Mouse (Mus musculus): Measurements from ENCODE around the gene Slc29a1. TPM values are rescaled to one million over a fixed set of nuclear protein-coding genes. Genes with fewer than 3 reads are reported as not detected.

The Slc29a1 gene
- polyA plus RNA-seq, 1 experiment from 2014 or later, result 46.8 TPM

- Histone ChIP-seq H3K27ac (ENCODE audit: low read depth, low read length) (no peak overlapping the region), H3K9me3 (ENCODE audit: control insufficient read depth, low read length) (0 out of 2 replicates have a peak, but pooled peaks cover 3% of the 10 kb centered on the region), H3K4me2 (no peak overlapping the region), H3K36me3 (ENCODE audit: control insufficient read depth, insufficient read depth, low read length) (no peaks in the 10 kb centered on the region), H3K4me3 (ENCODE audit: low read depth, low read length) (no peak overlapping the region), H3K27me3 (ENCODE audit: control insufficient read depth, insufficient read depth, low read length) (peaks cover 27% of the 10 kb centered on the region), H3K9ac (ENCODE audit: low read length) (no peak overlapping the region), H3K4me1 (ENCODE audit: control insufficient read depth, insufficient read depth, low read length) (peaks cover 14% of the 10 kb centered on the region)
- DNase-seq (ENCODE audit: low spot score, missing footprints) (no peak), ATAC-seq (ENCODE audit: low FRiP score) (no peak)
- 84% methylated on average over 3 of the region's 3 CpGs for WGBS
Measured at GRCm38 (mm10) chr17:45602984-45603383, 3.6 kb upstream of the Slc29a1 start.

DNA sequence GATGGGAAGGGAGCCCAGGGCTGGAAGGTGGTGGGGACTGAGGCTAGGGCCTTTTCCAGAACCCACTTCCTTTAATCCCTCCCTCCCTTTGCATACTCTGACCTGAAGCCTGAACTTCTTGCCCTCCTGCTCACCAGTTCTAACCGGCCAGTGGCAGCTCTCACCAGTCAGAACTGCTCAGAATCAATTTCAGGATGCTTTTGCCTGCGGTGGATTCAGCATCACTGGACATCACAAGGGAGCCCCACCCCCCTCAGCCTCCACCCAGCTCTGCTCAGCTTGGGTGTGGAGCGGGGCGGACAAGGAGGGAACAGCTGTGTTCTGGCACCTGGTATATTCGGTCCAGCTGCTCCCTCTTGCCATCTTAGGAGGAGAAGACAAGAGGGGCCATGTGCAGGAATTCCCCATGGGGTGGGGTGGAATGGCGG lies 2.5 kb upstream of the Slc29a1 start, which contains the start of gene Mymx:
Gene Mymx, minus strand, starts transcription at position 226 of the 428 bp plus-strand sequence.
- peak within 1 kb of the TSS; percentile 27; the same call in 1 of the 2 replicates for H3K9ac ChIP-seq (ENCODE audit: low read length)
- H3K27me3 ChIP-seq (ENCODE audit: control insufficient read depth, insufficient read depth, low read length), result peaks cover 27% of the 10 kb centered on the region
- 0 out of 2 replicates have a peak within 1 kb of the TSS, but pooled peaks have one; percentile 8 for H3K4me2 ChIP-seq
- no peak within 1 kb of the TSS for H3K27ac ChIP-seq (ENCODE audit: low read depth, low read length)
- H3K4me1 ChIP-seq (ENCODE audit: control insufficient read depth, insufficient read depth, low read length), result peaks cover 14% of the 10 kb centered on the region
- H3K36me3 ChIP-seq (ENCODE audit: control insufficient read depth, insufficient read depth, low read length), result no peaks in the 10 kb centered on the region
- 31% methylated on average over 6 of the region's 6 CpGs for WGBS
- H3K4me3 ChIP-seq (ENCODE audit: low read depth, low read length), result no peak within 1 kb of the TSS
- H3K9me3 ChIP-seq (ENCODE audit: control insufficient read depth, low read length), result no peaks in the 10 kb centered on the region
- DNase-seq (ENCODE audit: low spot score, missing footprints), result peak; percentile 90
- 0 out of 2 replicates have a peak, but pooled peaks have one; percentile 8 for ATAC-seq (ENCODE audit: low FRiP score)

- Histone ChIP-seq H3K9me3 (ENCODE audit: control insufficient read depth, low read length) (no peaks in the 10 kb centered on the region), H3K36me3 (ENCODE audit: control insufficient read depth, insufficient read depth, low read length) (no peaks in the 10 kb centered on the region), H3K4me2 (0 out of 2 replicates have a peak overlapping the region, but pooled peaks have one; percentile 8), H3K9ac (ENCODE audit: low read length) (peak overlapping the region; percentile 27; the same call in 1 of the 2 replicates), H3K4me3 (ENCODE audit: low read depth, low read length) (no peak overlapping the region), H3K27me3 (ENCODE audit: control insufficient read depth, insufficient read depth, low read length) (peaks cover 27% of the 10 kb centered on the region), H3K4me1 (ENCODE audit: control insufficient read depth, insufficient read depth, low read length) (peaks cover 16% of the 10 kb centered on the region), H3K27ac (ENCODE audit: low read depth, low read length) (no peak overlapping the region)
- no peak for ATAC-seq (ENCODE audit: low FRiP score)
- peak; percentile 91 for DNase-seq (ENCODE audit: low spot score, missing footprints)
- 6% methylated on average over 22 of the region's 22 CpGs for WGBS
Measured at GRCm38 (mm10) chr17:45601325-45601724, 1.9 kb upstream of the Slc29a1 start.

DNA sequence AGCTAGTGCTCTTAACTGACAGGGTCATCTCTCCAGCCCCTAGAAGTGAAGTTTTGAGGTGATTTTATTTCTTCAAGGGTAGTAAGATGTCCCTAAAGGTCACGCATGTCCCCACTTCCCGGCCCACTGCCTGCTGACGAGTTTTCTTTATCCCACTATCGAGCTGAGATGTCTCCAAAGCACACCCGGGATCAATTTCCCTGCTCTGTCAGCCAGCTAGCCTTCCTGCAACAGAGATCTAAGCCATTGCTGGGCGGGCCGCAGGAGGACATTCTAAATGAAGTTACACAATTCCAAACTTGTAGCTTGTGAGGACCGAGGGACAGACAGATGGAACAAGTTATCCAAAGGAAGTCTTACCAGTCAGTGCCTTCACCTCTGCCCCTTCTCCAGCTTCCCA lies 861 bp upstream of the Slc29a1 start:
- ATAC-seq (ENCODE audit: low FRiP score) (no peak), DNase-seq (ENCODE audit: low spot score, missing footprints) (no peak)
- H3K36me3 ChIP-seq (ENCODE audit: control insufficient read depth, insufficient read depth, low read length), result no peaks in the 10 kb centered on the region
- H3K4me3 ChIP-seq (ENCODE audit: low read depth, low read length), result no peak overlapping the region
- WGBS, result 47% methylated on average over 8 of the region's 8 CpGs
- H3K9ac ChIP-seq (ENCODE audit: low read length), result no peak overlapping the region
- peaks cover 27% of the 10 kb centered on the region for H3K4me1 ChIP-seq (ENCODE audit: control insufficient read depth, insufficient read depth, low read length)
- H3K27ac ChIP-seq (ENCODE audit: low read depth, low read length), result no peak overlapping the region
- no peak overlapping the region for H3K4me2 ChIP-seq
- no peaks in the 10 kb centered on the region for H3K9me3 ChIP-seq (ENCODE audit: control insufficient read depth, low read length)
- peaks cover 36% of the 10 kb centered on the region for H3K27me3 ChIP-seq (ENCODE audit: control insufficient read depth, insufficient read depth, low read length)

GRCm38 (mm10) chr17:45598891-45599290 lies 515 bp downstream of the Slc29a1 start:
- H3K9me3 ChIP-seq (ENCODE audit: control insufficient read depth, low read length), result no peaks in the 10 kb centered on the region
- WGBS, result 54% methylated on average over 3 of the region's 3 CpGs
- peaks cover 48% of the 10 kb centered on the region for H3K27me3 ChIP-seq (ENCODE audit: control insufficient read depth, insufficient read depth, low read length)
- H3K4me3 ChIP-seq (ENCODE audit: low read depth, low read length), result no peak overlapping the region
- H3K4me2 ChIP-seq, result peak overlapping the region; percentile 72; the same call in 1 of the 2 replicates
- peaks cover 37% of the 10 kb centered on the region for H3K4me1 ChIP-seq (ENCODE audit: control insufficient read depth, insufficient read depth, low read length)
- no peak overlapping the region for H3K27ac ChIP-seq (ENCODE audit: low read depth, low read length)
- ATAC-seq (ENCODE audit: low FRiP score) (no peak), DNase-seq (ENCODE audit: low spot score, missing footprints) (no peak)
- H3K9ac ChIP-seq (ENCODE audit: low read length), result no peak overlapping the region; the same call in 1 of the 2 replicates
- no peaks in the 10 kb centered on the region for H3K36me3 ChIP-seq (ENCODE audit: control insufficient read depth, insufficient read depth, low read length)

DNA sequence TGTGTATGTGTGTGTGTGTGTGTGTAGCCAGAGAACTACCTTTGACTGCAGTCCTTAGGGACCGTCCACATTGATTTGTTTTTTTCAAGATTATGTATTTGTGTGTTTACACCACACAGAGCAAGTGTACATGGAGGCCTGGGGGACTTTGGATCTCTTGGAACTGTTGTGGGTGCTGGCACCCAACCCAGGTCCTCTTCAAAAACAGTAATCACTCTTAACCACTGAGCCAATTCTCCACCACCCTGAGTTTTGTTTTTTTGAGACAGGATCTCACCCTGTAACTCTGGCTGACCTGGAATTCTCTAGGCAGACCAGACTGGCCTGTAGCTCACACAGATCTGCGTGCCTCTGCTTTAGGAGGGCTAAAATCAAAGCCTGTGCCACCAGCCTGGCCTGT lies 1.0 kb downstream of the Slc29a1 start:
- Histone ChIP-seq H3K27me3 (ENCODE audit: control insufficient read depth, insufficient read depth, low read length) (peaks cover 48% of the 10 kb centered on the region), H3K4me3 (ENCODE audit: low read depth, low read length) (no peak overlapping the region), H3K9ac (ENCODE audit: low read length) (no peak overlapping the region), H3K36me3 (ENCODE audit: control insufficient read depth, insufficient read depth, low read length) (no peaks in the 10 kb centered on the region), H3K27ac (ENCODE audit: low read depth, low read length) (no peak overlapping the region), H3K4me1 (ENCODE audit: control insufficient read depth, insufficient read depth, low read length) (peaks cover 39% of the 10 kb centered on the region), H3K4me2 (no peak overlapping the region), H3K9me3 (ENCODE audit: control insufficient read depth, low read length) (no peaks in the 10 kb centered on the region)
- 80% methylated on average over 2 of the region's 2 CpGs for WGBS
- ATAC-seq (ENCODE audit: low FRiP score) (no peak), DNase-seq (ENCODE audit: low spot score, missing footprints) (no peak)

DNA sequence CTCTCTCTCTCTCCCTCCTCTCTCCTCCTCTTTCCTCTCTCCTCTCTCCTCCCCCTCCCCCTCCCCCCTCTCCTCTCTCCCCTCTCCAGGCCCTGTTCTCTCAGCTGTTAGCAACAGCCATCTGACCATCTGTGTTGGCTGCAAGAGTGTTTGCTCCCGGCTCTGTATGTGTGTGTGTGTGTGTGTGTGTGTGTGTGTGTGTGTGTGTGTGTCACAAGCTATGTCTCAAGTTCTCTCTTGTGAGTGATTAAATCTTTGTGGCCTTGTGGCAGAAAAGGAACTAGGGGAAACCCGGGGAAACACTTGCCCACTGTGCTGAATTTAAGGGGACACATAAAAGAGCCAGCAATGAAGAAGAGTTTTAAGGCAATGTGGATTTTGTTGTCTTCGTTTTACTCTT lies 1.6 kb downstream of the Slc29a1 start:
- DNase-seq (ENCODE audit: low spot score, missing footprints) (no peak), ATAC-seq (ENCODE audit: low FRiP score) (no peak)
- H3K4me3 ChIP-seq (ENCODE audit: low read depth, low read length), result no peak overlapping the region
- no peak overlapping the region for H3K27ac ChIP-seq (ENCODE audit: low read depth, low read length)
- H3K9ac ChIP-seq (ENCODE audit: low read length), result no peak overlapping the region
- no peaks in the 10 kb centered on the region for H3K36me3 ChIP-seq (ENCODE audit: control insufficient read depth, insufficient read depth, low read length)
- no peaks in the 10 kb centered on the region for H3K9me3 ChIP-seq (ENCODE audit: control insufficient read depth, low read length)
- peaks cover 48% of the 10 kb centered on the region for H3K27me3 ChIP-seq (ENCODE audit: control insufficient read depth, insufficient read depth, low read length)
- H3K4me1 ChIP-seq (ENCODE audit: control insufficient read depth, insufficient read depth, low read length), result peaks cover 42% of the 10 kb centered on the region
- WGBS, result 50% methylated on average over 3 of the region's 3 CpGs
- no peak overlapping the region for H3K4me2 ChIP-seq

DNA sequence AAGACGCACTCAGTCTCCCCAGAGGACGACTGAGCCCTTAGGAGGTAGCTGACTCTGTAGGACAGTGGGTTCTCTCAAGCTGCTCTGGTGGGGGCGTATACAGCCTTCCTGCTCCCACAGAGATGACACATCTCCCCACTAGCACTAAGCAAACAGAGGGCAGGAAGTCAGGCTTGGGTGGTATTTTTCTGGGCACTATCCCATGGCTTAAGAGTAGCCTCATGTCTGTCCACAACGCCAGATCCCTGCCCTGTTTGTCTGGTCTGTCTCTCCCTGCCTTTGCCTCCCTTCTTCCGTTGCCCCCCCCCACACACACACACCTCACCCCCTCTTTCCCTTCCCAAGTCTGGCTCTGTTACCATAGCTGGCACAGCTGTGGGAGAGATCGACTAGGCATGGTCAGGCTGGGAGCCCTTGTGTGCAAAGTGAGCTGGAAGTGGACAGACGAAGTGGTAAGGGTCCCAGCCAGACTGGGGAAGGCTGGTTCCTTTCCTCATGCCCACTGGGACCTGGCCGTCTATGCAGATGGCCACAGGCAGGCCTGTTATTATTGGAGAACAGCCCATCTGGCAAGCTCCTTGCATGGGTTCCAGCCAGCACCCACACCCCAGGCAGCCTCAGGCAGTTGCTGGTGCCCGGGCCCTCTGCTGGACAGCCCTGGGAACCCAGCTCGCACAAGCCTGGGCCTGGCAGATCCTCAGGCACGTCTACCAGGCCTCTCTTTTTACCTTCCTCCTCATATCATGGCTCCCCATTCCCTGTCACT lies 2.6 kb downstream of the Slc29a1 start:
- H3K4me1 ChIP-seq (ENCODE audit: control insufficient read depth, insufficient read depth, low read length), result peaks cover 42% of the 10 kb centered on the region

GRCm38 (mm10) chr17:45595736-45596390 lies 3.5 kb downstream of the Slc29a1 start:
- H3K27ac ChIP-seq (ENCODE audit: low read depth, low read length), result no peak overlapping the region
- peak overlapping the region; percentile 43 for H3K4me3 ChIP-seq (ENCODE audit: low read depth, low read length)
- H3K4me2 ChIP-seq, result peak overlapping the region; percentile 96
- peaks cover 36% of the 10 kb centered on the region for H3K4me1 ChIP-seq (ENCODE audit: control insufficient read depth, insufficient read depth, low read length)
- peak overlapping the region; percentile 68 for H3K9ac ChIP-seq (ENCODE audit: low read length)
- 4% methylated on average over 23 of the region's 23 CpGs for WGBS
- no peak for DNase-seq (ENCODE audit: low spot score, missing footprints)
- ATAC-seq (ENCODE audit: low FRiP score), result no peak; the same call in 1 of the 2 replicates
- H3K9me3 ChIP-seq (ENCODE audit: control insufficient read depth, low read length), result no peaks in the 10 kb centered on the region
- peaks cover 33% of the 10 kb centered on the region for H3K27me3 ChIP-seq (ENCODE audit: control insufficient read depth, insufficient read depth, low read length)
- H3K36me3 ChIP-seq (ENCODE audit: control insufficient read depth, insufficient read depth, low read length), result no peaks in the 10 kb centered on the region

More for the DNA sequence above, 2.6 kb downstream of the Slc29a1 start:
- Histone ChIP-seq H3K4me2 (no peak overlapping the region), H3K27ac (ENCODE audit: low read depth, low read length) (peak overlapping the region; percentile 51), H3K9me3 (ENCODE audit: control insufficient read depth, low read length) (no peaks in the 10 kb centered on the region), H3K4me3 (ENCODE audit: low read depth, low read length) (no peak overlapping the region), H3K27me3 (ENCODE audit: control insufficient read depth, insufficient read depth, low read length) (peaks cover 42% of the 10 kb centered on the region), H3K9ac (ENCODE audit: low read length) (no peak overlapping the region), H3K36me3 (ENCODE audit: control insufficient read depth, insufficient read depth, low read length) (no peaks in the 10 kb centered on the region)
- WGBS, result 28% methylated on average over 11 of the region's 11 CpGs
- peak; percentile 36; the same call in 1 of the 2 replicates for ATAC-seq (ENCODE audit: low FRiP score)
- peak; percentile 90 for DNase-seq (ENCODE audit: low spot score, missing footprints)

Measured in midbrain, embryonic 11.5 days (tissue).